Mouse (Mus musculus) E14TG2a.4 (cell line): ENCODE results near the gene Kif26b.

Experiments
- CTCF ChIP-seq: conservative IDR thresholded peaks from 2 replicates; pipeline ENCODE4 v1.5.1; 2014; ENCODE audit warnings: low read length
- NANOG ChIP-seq: IDR thresholded peaks from 2 replicates; pipeline ENCODE4 v1.6.1; 2014; ENCODE audit warnings: borderline replicate concordance, low read length, mixed read lengths
- POU5F1 ChIP-seq: IDR thresholded peaks from 2 replicates; pipeline ENCODE4 v1.6.1; 2014; ENCODE audit warnings: low read length, borderline replicate concordance

DNA sequence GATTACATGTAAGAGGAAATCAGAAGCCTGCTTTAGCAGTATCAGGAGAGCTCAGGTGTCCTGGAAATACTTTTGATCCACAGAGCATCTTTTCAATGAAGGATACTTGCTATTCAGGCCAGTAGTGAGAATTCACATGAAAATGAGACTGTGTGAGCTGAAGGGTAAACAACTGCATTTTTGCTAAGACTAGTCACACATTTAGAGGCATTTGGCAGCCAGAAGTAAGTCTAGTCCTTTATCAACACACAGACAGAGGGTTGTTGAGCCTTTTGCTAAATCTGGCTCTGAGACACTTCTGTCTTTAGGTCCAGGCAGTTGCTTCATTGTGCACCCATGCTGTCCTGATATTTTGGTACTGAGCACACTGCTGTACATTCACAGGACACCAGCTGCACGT, 262.3 kb downstream of the Kif26b start:
- no peak for TF ChIP-seq CTCF
- no peak for TF ChIP-seq POU5F1
- TF ChIP-seq NANOG, result no peak
